Mouse (Mus musculus) heart, postnatal 0 days (tissue): Measurements from ENCODE around the gene Lmntd1. TPM values are rescaled to one million over a fixed set of nuclear protein-coding genes. Genes with fewer than 3 reads are reported as not detected.
A peak's percentile ranks its signal among the peaks of the same experiment; 100 is the strongest.
"Not testable (repeated sequence)": the region's sequence is repeated elsewhere in the genome, so short reads cannot be mapped to it uniquely, and the experiment has no call there.

Experiments
- ATAC-seq: fragments of 200-750 bp; cut with Nextera tagmentation; 2 replicates; pipeline ENCODE4 v1.8.0; 2017; ENCODE audit warnings: low read depth, moderate number of reproducible peaks, moderate library complexity; ENCODE audit not compliant: insufficient read depth
- DNase-seq: peaks from one replicate; pipeline ENCODE4 v3.0.0-alpha.2; 2016; ENCODE audit warnings: low spot score
- H3K27ac ChIP-seq: fragments of 300-500 bp; sonication (generic); 2 replicates; pipeline ENCODE4 v1.5.1; 2014; ENCODE audit warnings: low read depth, mild to moderate bottlenecking
- H3K27me3 ChIP-seq: fragments of 300-500 bp; sonication (generic); 2 replicates; pipeline ENCODE4 v1.6.1; 2014; ENCODE audit warnings: low read length, mixed read lengths; ENCODE audit not compliant: control insufficient read depth, insufficient read depth
- H3K36me3 ChIP-seq: fragments of 300-500 bp; sonication (generic); replicated peaks from 2 replicates; pipeline ENCODE4 v1.6.1; 2014; ENCODE audit warnings: low read length, mixed read lengths; ENCODE audit not compliant: control insufficient read depth, insufficient read depth
- H3K4me1 ChIP-seq: fragments of 300-500 bp; sonication (generic); 2 replicates; pipeline ENCODE4 v1.6.1; 2014; ENCODE audit warnings: antibody characterized with exemption; ENCODE audit not compliant: control insufficient read depth, insufficient read depth
- H3K4me2 ChIP-seq: fragments of 300-500 bp; sonication (generic); 2 replicates; pipeline ENCODE4 v1.6.1; 2014; ENCODE audit warnings: low read depth, mild to moderate bottlenecking, low read length, moderate library complexity
- H3K4me3 ChIP-seq: fragments of 300-500 bp; sonication (generic); 2 replicates; pipeline ENCODE4 v1.5.1; 2014; ENCODE audit warnings: low read depth, low read length
- H3K9ac ChIP-seq: fragments of 300-500 bp; sonication (generic); replicated peaks from 2 replicates; pipeline ENCODE4 v1.6.1; 2014; ENCODE audit warnings: low read depth, low read length, mixed read lengths
- H3K9me3 ChIP-seq: fragments of 300-500 bp; sonication (generic); replicated peaks from 2 replicates; pipeline ENCODE4 v1.6.1; 2016; ENCODE audit warnings: low read length; ENCODE audit not compliant: control insufficient read depth
- CTCF ChIP-seq: IDR thresholded peaks from 2 replicates; pipeline ENCODE4 v1.5.1; 2016; ENCODE audit warnings: antibody characterized with exemption, control low read depth, low read depth
- EP300 ChIP-seq: IDR thresholded peaks from 2 replicates; pipeline ENCODE4 v1.6.1; 2016; ENCODE audit warnings: antibody characterized with exemption, low read depth
- WGBS: fragments of 180-500 bp; shearing (Covaris S2); extraction: QIAGEN DNeasy Blood & Tissue Kit; methylation state at CpG from one replicate; pipeline ENCODE4 v1.1.7; 2014; 5-methylcytosine and 5-hydroxymethylcytosine counted together
- polyA plus RNA-seq: library from polyadenylated mRNA; unstranded; fragments of >200 nt; fragmentation: Nextera tagmentation; extraction: Ambion mirVana; gene quantifications from 2 replicates; pipeline ENCODE4 v1.2.1, GENCODE M21; 2015
- total RNA-seq: library from RNA; depleted of rRNA; stranded (reverse); fragments of >200 nt; gene quantifications from 2 replicates; pipeline ENCODE4 v1.2.3, GENCODE M21; 2014; ENCODE audit warnings: low replicate concordance

Lmntd1 gene
- total and polyA plus RNA-seq, 2 experiments from 2014 or later = 4.5 to 9.8 TPM

GRCm38 (mm10) chr6:145339956-145340656, 274.0 kb downstream of the Lmntd1 start:
- ATAC-seq (peak; percentile 22), DNase-seq (peak; percentile 75)
- Histone ChIP-seq H3K9ac (peak overlapping the region; percentile 63), H3K4me2 (peak overlapping the region; percentile 91), H3K4me3 (peak overlapping the region; percentile 52), H3K27ac (peak overlapping the region; percentile 92), H3K4me1 (0 out of 2 replicates have a peak, but pooled peaks cover 6% of the 10 kb centered on the region), H3K36me3 (no peaks in the 10 kb centered on the region), H3K27me3 (no peaks in the 10 kb centered on the region; the same call in none of the 2 replicates), H3K9me3 (no peaks in the 10 kb centered on the region)
- under 1% methylated on average over 21 of the region's 21 CpGs for WGBS
- TF ChIP-seq EP300 = no peak
- no peak for TF ChIP-seq CTCF

GRCm38 (mm10) chr6:145338571-145339294, 275.4 kb downstream of the Lmntd1 start:
- no peak overlapping the region for H3K4me3 ChIP-seq
- no peak for DNase-seq
- H3K9me3 ChIP-seq = no peaks in the 10 kb centered on the region
- H3K27me3 ChIP-seq = no peaks in the 10 kb centered on the region; the same call in none of the 2 replicates
- H3K36me3 ChIP-seq = no peaks in the 10 kb centered on the region
- H3K4me2 ChIP-seq = no peak overlapping the region
- no peak overlapping the region for H3K9ac ChIP-seq
- ATAC-seq = no peak
- TF ChIP-seq CTCF = no peak
- TF ChIP-seq EP300 = no peak
- WGBS = 68% methylated on average over 12 of the region's 12 CpGs
- H3K27ac ChIP-seq = no peak overlapping the region
- H3K4me1 ChIP-seq = 0 out of 2 replicates have a peak, but pooled peaks cover 6% of the 10 kb centered on the region

DNA sequence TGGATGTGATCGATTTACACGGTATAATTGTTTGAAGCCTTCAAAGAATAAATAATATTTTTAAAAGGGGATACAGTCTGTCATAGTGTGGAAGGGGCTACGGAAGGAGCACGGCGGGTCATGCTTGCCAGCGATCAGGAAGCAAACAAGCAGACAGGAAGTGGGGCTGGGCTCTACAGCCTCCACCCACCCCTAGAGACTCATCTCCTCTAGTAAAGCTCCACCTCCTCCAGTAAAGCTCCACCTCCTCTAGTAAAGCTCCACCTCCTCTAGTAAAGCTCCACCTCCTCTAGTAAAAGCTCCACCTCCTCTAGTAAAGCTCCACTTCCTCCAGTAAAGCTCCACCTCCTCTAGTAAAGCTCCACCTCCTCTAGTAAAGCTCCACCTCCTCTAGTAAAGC, 276.6 kb downstream of the Lmntd1 start:
- 77% methylated on average over 6 of the region's 6 CpGs for WGBS
- H3K27ac ChIP-seq, H3K9me3 ChIP-seq, H3K36me3 ChIP-seq, H3K4me3 ChIP-seq, H3K4me1 ChIP-seq, ATAC-seq, H3K9ac ChIP-seq, DNase-seq, H3K27me3 ChIP-seq, H3K4me2 ChIP-seq: not testable (repeated sequence)

DNA sequence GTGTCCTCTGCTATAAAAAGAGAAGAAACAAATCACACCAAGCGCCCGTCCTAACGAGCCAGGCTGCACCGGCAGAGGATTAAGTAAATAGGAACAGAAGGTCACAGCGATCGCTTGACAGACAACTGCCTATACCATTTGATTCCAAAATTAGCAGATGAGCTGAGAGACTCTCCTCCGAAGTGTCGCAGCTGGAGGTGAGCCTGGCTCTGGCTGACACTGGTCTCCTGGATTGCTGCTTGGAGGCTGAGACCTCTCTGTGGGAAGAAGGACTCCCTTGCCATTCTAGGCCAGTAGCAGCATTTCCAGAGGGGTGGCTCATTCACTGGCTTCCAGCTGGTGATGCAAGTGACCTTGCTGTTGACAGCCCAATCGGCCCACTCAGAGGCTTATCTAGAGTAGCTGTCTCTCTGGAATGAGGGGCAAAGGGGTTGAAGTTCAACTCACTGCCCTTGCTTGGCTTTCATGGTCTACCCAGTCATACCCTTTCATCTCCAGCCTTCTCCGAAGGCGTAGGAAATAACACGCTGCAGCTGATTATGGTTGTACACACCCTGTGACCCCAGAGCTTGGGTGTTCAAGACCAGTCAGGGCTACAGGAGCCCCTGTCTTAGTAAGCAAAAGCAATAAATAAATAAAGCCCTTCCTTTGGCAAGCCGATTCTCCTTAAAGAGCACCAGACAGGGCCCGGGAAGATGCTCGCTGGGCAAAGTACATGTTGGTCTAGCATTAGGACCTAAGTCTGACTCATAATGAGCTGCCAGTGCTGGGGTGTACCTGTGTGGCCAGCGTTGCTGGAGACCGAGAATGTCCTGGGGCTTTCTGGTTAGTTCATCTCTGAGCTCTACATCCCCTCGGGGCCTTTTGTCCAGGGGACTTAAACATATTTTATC, 278.0 kb downstream of the Lmntd1 start:
- H3K36me3 ChIP-seq = no peaks in the 10 kb centered on the region
- no peak overlapping the region for H3K4me3 ChIP-seq
- TF ChIP-seq CTCF = no peak
- TF ChIP-seq EP300 = no peak
- H3K4me2 ChIP-seq = no peak overlapping the region
- H3K4me1 ChIP-seq = 0 out of 2 replicates have a peak, but pooled peaks cover 6% of the 10 kb centered on the region
- 36% methylated on average over 18 of the region's 18 CpGs for WGBS
- DNase-seq (no peak), ATAC-seq (no peak)
- no peak overlapping the region for H3K27ac ChIP-seq
- H3K9ac ChIP-seq = no peak overlapping the region
- H3K9me3 ChIP-seq = no peaks in the 10 kb centered on the region
- H3K27me3 ChIP-seq = no peaks in the 10 kb centered on the region; the same call in none of the 2 replicates

GRCm38 (mm10) chr6:145334211-145334610, 279.9 kb downstream of the Lmntd1 start:
- no peaks in the 10 kb centered on the region; the same call in none of the 2 replicates for H3K27me3 ChIP-seq
- no peaks in the 10 kb centered on the region for H3K9me3 ChIP-seq
- no peak overlapping the region for H3K9ac ChIP-seq
- no peak for ATAC-seq
- DNase-seq = no peak
- no peak for TF ChIP-seq CTCF
- TF ChIP-seq EP300 = no peak
- H3K36me3 ChIP-seq = no peaks in the 10 kb centered on the region
- no peak overlapping the region for H3K27ac ChIP-seq
- 0 out of 2 replicates have a peak, but pooled peaks cover 6% of the 10 kb centered on the region for H3K4me1 ChIP-seq
- 79% methylated on average over 3 of the region's 3 CpGs for WGBS
- no peak overlapping the region for H3K4me2 ChIP-seq
- no peak overlapping the region for H3K4me3 ChIP-seq
